In genomic region chr12:104998541-104998940, GRCm38 (mm10) we compare ENCODE assay signal across 21 mouse cellular contexts. TPM values are rescaled to one million over a fixed set of nuclear protein-coding genes. Genes with fewer than 3 reads are reported as not detected.
DNase-seq lines count a peak whose midpoint lies in the region; ATAC-seq and TF ChIP-seq lines count a peak whose summit lies in the region.
"Had no signal": no experiment of that assay in that cellular context is flagged by ENCODE, and none has a peak within 500 bp of the region (broad histone marks: within the 10 kb centered on the region; RNA-seq: fewer than 3 reads in every experiment).

No protein-coding gene starts in this region.

- 31% methylated on average over 6 of the region's 6 CpGs for WGBS in liver, adult 2 months
- 68% methylated on average over 6 of the region's 6 CpGs for WGBS in stomach, embryonic 15.5 days
- 50% methylated on average over 6 of the region's 6 CpGs for WGBS in stomach, postnatal 0 days
- WGBS in liver, postnatal 0 days (ENCODE audit: insufficient replicate concordance), result 49% methylated on average over 6 of the region's 6 CpGs

- H3K4me3 ChIP-seq in liver, adult 2 months (ENCODE audit: insufficient read depth, low read depth, low read length), result no peak overlapping the region
- no peak overlapping the region for H3K4me3 ChIP-seq in stomach, embryonic 15.5 days (replicated peaks)
- H3K4me3 ChIP-seq in stomach, postnatal 0 days (ENCODE audit: low read depth, low read length), result no peak overlapping the region
- no peak overlapping the region for H3K4me3 ChIP-seq in liver, postnatal 0 days (ENCODE audit: low read depth, low read length)
- H3K4me3 ChIP-seq: embryonic facial prominence, embryonic 13.5 days; forebrain, embryonic 12.5 days; heart, embryonic 12.5 days; hindbrain, embryonic 10.5 days had no signal

- 0 out of 2 replicates have a peak, but pooled peaks have one; percentile 12 for ATAC-seq in stomach, embryonic 15.5 days (ENCODE audit: insufficient read depth, low FRiP score, low read depth)
- ATAC-seq in stomach, postnatal 0 days (ENCODE audit: low FRiP score, low TSS enrichment), result no peak
- ATAC-seq in liver, postnatal 0 days, result no peak
- ATAC-seq: activated CD4-positive, CD25-positive, alpha-beta regulatory T cell, adult 4 months; CD4-positive, CD25-positive, alpha-beta regulatory T cell, adult 4 months; forebrain, embryonic 16.5 days; Patski had no signal

- peak overlapping the region; percentile 38 for H3K9ac ChIP-seq in liver, adult 2 months (ENCODE audit: low read depth, low read length)
- no peak overlapping the region for H3K9ac ChIP-seq in stomach, embryonic 15.5 days
- H3K9ac ChIP-seq in stomach, postnatal 0 days (ENCODE audit: low read length), result no peak overlapping the region
- no peak overlapping the region for H3K9ac ChIP-seq in liver, postnatal 0 days (replicated peaks)
- H3K9ac ChIP-seq: embryonic facial prominence, embryonic 13.5 days; forebrain, embryonic 12.5 days; heart, embryonic 12.5 days had no signal

- H3K27ac ChIP-seq in liver, adult 2 months (replicated peaks; ENCODE audit: insufficient read depth, low read depth, low read length), result peak overlapping the region; percentile 89
- H3K27ac ChIP-seq in stomach, embryonic 15.5 days, result no peak overlapping the region
- no peak overlapping the region for H3K27ac ChIP-seq in stomach, postnatal 0 days (replicated peaks)
- H3K27ac ChIP-seq in liver, postnatal 0 days (ENCODE audit: low read depth), result peak overlapping the region; percentile 86
- H3K27ac ChIP-seq: embryonic facial prominence, embryonic 13.5 days; forebrain, embryonic 12.5 days; hindbrain, embryonic 10.5 days had no signal

- TF ChIP-seq POLR2A in liver, adult 2 months (IDR thresholded peaks at IDR 0.05; ENCODE audit: extremely low read depth, insufficient read depth, low read length), result no peak

- DNase-seq in liver, adult 2 months (ENCODE audit: extremely low read depth, low read depth, low spot score), result peak; percentile 76
- DNase-seq in liver, result no peak
- DNase-seq in stomach, postnatal 0 days (ENCODE audit: low spot score), result no peak
- DNase-seq in liver, postnatal 0 days, result no peak
- no peak for DNase-seq in ovary, adult 18-20 months (ENCODE audit: low spot score)
- DNase-seq in cerebellum, postnatal 4 days (ENCODE audit: low spot score in 2 of 2), result no peak
- DNase-seq: adrenal gland, postnatal 14 days; B cell, adult 2 months; cerebellum, adult 11-12 months; cerebellum, adult 9-10 months; cerebellum, postnatal 25 days; gastrocnemius, postnatal 14 days had no signal

- H3K9me3 ChIP-seq in stomach, embryonic 15.5 days, result no peaks in the 10 kb centered on the region
- H3K9me3 ChIP-seq in stomach, postnatal 0 days (ENCODE audit: control insufficient read depth, low read length), result no peaks in the 10 kb centered on the region
- no peaks in the 10 kb centered on the region for H3K9me3 ChIP-seq in liver, postnatal 0 days (ENCODE audit: low read length)
- H3K9me3 ChIP-seq: embryonic facial prominence, embryonic 13.5 days; forebrain, embryonic 12.5 days; heart, embryonic 12.5 days; hindbrain, embryonic 10.5 days had no signal

- H3K4me1 ChIP-seq in liver, adult 2 months (ENCODE audit: control insufficient read depth, insufficient read depth, low read length), result peaks cover 53% of the 10 kb centered on the region
- peaks cover 10% of the 10 kb centered on the region; the same call in 1 of the 2 replicates for H3K4me1 ChIP-seq in stomach, embryonic 15.5 days
- 0 out of 2 replicates have a peak, but pooled peaks cover 2% of the 10 kb centered on the region for H3K4me1 ChIP-seq in stomach, postnatal 0 days (replicated peaks; ENCODE audit: control insufficient read depth, insufficient read depth)
- peaks cover 87% of the 10 kb centered on the region for H3K4me1 ChIP-seq in liver, postnatal 0 days (ENCODE audit: insufficient read depth)

- H3K27me3 ChIP-seq in liver, adult 2 months (ENCODE audit: control insufficient read depth, insufficient read depth, low read length), result no peaks in the 10 kb centered on the region
- no peaks in the 10 kb centered on the region for H3K27me3 ChIP-seq in stomach, embryonic 15.5 days (replicated peaks)
- no peaks in the 10 kb centered on the region for H3K27me3 ChIP-seq in stomach, postnatal 0 days (ENCODE audit: control insufficient read depth, insufficient read depth, low read length)
- H3K27me3 ChIP-seq in liver, postnatal 0 days (ENCODE audit: insufficient read depth, low read length), result no peaks in the 10 kb centered on the region
- H3K27me3 ChIP-seq: Patski had no signal

- H3K79me2 ChIP-seq in liver, adult 2 months (ENCODE audit: control insufficient read depth, insufficient read depth, low read length), result peaks cover 7% of the 10 kb centered on the region; the same call in 1 of the 2 replicates

- no peaks in the 10 kb centered on the region for H3K36me3 ChIP-seq in liver, adult 2 months (ENCODE audit: control insufficient read depth, insufficient read depth, low read length)
- no peaks in the 10 kb centered on the region for H3K36me3 ChIP-seq in stomach, embryonic 15.5 days
- no peaks in the 10 kb centered on the region for H3K36me3 ChIP-seq in stomach, postnatal 0 days (ENCODE audit: control insufficient read depth, insufficient read depth, low read length)
- H3K36me3 ChIP-seq in liver, postnatal 0 days (replicated peaks; ENCODE audit: insufficient read depth, low read length), result no peaks in the 10 kb centered on the region
- H3K36me3 ChIP-seq: embryonic facial prominence, embryonic 13.5 days; forebrain, embryonic 12.5 days; heart, embryonic 12.5 days; hindbrain, embryonic 10.5 days had no signal

- TF ChIP-seq EP300 in stomach, postnatal 0 days (optimal IDR thresholded peaks at IDR 0.05), result no peak
- no peak for TF ChIP-seq EP300 in liver, postnatal 0 days (IDR thresholded peaks at IDR 0.05; ENCODE audit: low read depth)

- TF ChIP-seq CTCF in liver, adult 2 months (IDR thresholded peaks at IDR 0.05; ENCODE audit: low read depth, low read length), result no peak
- no peak for TF ChIP-seq CTCF in stomach, postnatal 0 days (IDR thresholded peaks at IDR 0.05; ENCODE audit: low read depth)
- TF ChIP-seq CTCF in liver, postnatal 0 days (IDR thresholded peaks at IDR 0.05; ENCODE audit: low read depth), result no peak

- H3K4me2 ChIP-seq in stomach, embryonic 15.5 days, result no peak overlapping the region
- no peak overlapping the region for H3K4me2 ChIP-seq in stomach, postnatal 0 days (replicated peaks; ENCODE audit: low read depth)
- no peak overlapping the region for H3K4me2 ChIP-seq in liver, postnatal 0 days (ENCODE audit: low read depth, low read length)
- H3K4me2 ChIP-seq: embryonic facial prominence, embryonic 13.5 days; forebrain, embryonic 12.5 days; heart, embryonic 12.5 days had no signal

RNA-seq across cellular contexts. Expression of gene Syne3, which starts 11.1 kb away (rescaled TPM):
- total RNA-seq in liver, adult 2 months (2014; rRNA removed), result 3.8 and 4.8 TPM in 2 replicates
- 0.81 and 1.6 TPM in 2 replicates for polyA plus RNA-seq in liver, adult 2 months (2012; rRNA removed)
- 0.70 and 0.99 TPM in 2 replicates for polyA plus RNA-seq in stomach, embryonic 15.5 days (2015; fragmentation: Nextera tagmentation; extraction: Ambion mirVana)
- polyA plus RNA-seq in stomach, postnatal 0 days (2015; fragmentation: Nextera tagmentation; extraction: Ambion mirVana), result 0.62 and 0.72 TPM in 2 replicates
- polyA plus RNA-seq in liver, postnatal 0 days (2015; fragmentation: Nextera tagmentation; extraction: Ambion mirVana), result 1.3 and 2.3 TPM in 2 replicates

RNA-seq across cellular contexts. Expression of gene Glrx5, which starts 33.9 kb away (rescaled TPM):
- total RNA-seq in liver, adult 2 months (2014; rRNA removed), result 43.0 and 45.5 TPM in 2 replicates
- 144 and 157 TPM in 2 replicates for polyA plus RNA-seq in liver, adult 2 months (2012; rRNA removed)
- 159 and 193 TPM in 2 replicates for polyA plus RNA-seq in stomach, embryonic 15.5 days (2015; fragmentation: Nextera tagmentation; extraction: Ambion mirVana)
- 125 and 134 TPM in 2 replicates for polyA plus RNA-seq in stomach, postnatal 0 days (2015; fragmentation: Nextera tagmentation; extraction: Ambion mirVana)
- 349 and 355 TPM in 2 replicates for polyA plus RNA-seq in liver, postnatal 0 days (2015; fragmentation: Nextera tagmentation; extraction: Ambion mirVana)

Comparison
In these comparisons a context has a peak if more than half of its experiments do, and no peak if none do; other contexts are left out.
1. H3K27ac ChIP-seq: peak in liver, adult 2 months (single experiment) and liver, postnatal 0 days (single experiment); none in stomach, embryonic 15.5 days (single experiment) and stomach, postnatal 0 days (single experiment).